Mouse (Mus musculus): ENCODE results near the gene Zfp687.

The Zfp687 gene

GRCm38 (mm10) chr3:95015337-95015872, at the start of gene Zfp687:
Gene Zfp687 (minus strand): TSS chr3:95015448.
- Histone ChIP-seq H3K9me3 (ENCODE audit: low read length) (no peaks in the 10 kb centered on the region), H3K27me3 (ENCODE audit: insufficient read depth, low read length) (no peaks in the 10 kb centered on the region), H3K4me1 (replicated peaks; ENCODE audit: low read depth, low read length) (peaks cover 47% of the 10 kb centered on the region), H3K4me3 (replicated peaks; ENCODE audit: low read length) (peak within 1 kb of the TSS; percentile 94), H3K36me3 (ENCODE audit: insufficient read depth, low read length) (peaks cover 29% of the 10 kb centered on the region)
- no peak for TF ChIP-seq NANOG (IDR thresholded peaks at IDR 0.05; ENCODE audit: borderline replicate concordance, low read length)
- no peak for TF ChIP-seq POU5F1 (IDR thresholded peaks at IDR 0.05; ENCODE audit: borderline replicate concordance, low read length)
- TF ChIP-seq CTCF (conservative IDR thresholded peaks at IDR 0.05; ENCODE audit: low read length): no peak

DNA sequence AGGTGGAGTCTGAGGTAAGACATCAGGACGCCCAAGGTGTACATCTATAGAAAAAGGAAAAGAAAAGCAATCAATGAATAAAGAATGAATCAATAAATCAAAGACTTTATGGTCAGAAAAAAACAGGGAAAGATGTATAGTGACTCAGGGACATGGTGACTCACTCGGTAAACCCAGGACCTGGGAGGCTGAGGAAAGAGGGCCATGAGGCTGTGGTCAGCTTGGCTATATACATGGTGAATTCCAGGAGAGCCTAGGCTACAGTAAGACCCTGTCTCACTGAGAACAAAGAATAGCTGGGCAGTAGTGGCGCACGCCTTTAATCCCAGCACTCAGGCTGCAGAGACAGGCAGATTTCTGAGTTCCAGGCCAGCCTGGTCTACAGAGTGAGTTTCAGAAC, 48.5 kb upstream of the Zfp687 start:
- Histone ChIP-seq H3K36me3 (ENCODE audit: insufficient read depth, low read length) (peaks cover 97% of the 10 kb centered on the region), H3K27me3 (ENCODE audit: insufficient read depth, low read length) (no peaks in the 10 kb centered on the region), H3K4me1 (replicated peaks; ENCODE audit: low read depth, low read length) (peaks cover 20% of the 10 kb centered on the region), H3K4me3 (replicated peaks; ENCODE audit: low read length) (no peak overlapping the region), H3K9me3 (ENCODE audit: low read length) (no peaks in the 10 kb centered on the region)
- TF ChIP-seq CTCF (conservative IDR thresholded peaks at IDR 0.05; ENCODE audit: low read length) (no peak), POU5F1 (IDR thresholded peaks at IDR 0.05; ENCODE audit: borderline replicate concordance, low read length) (no peak), NANOG (IDR thresholded peaks at IDR 0.05; ENCODE audit: borderline replicate concordance, low read length) (no peak)

- H3K9me3 ChIP-seq (ENCODE audit: low read length): no peaks in the 10 kb centered on the region
- H3K4me3 ChIP-seq (replicated peaks; ENCODE audit: low read length): no peak overlapping the region
- H3K36me3 ChIP-seq (ENCODE audit: insufficient read depth, low read length): peaks cover 59% of the 10 kb centered on the region
- no peaks in the 10 kb centered on the region for H3K27me3 ChIP-seq (ENCODE audit: insufficient read depth, low read length)
- H3K4me1 ChIP-seq (replicated peaks; ENCODE audit: low read depth, low read length): peaks cover 14% of the 10 kb centered on the region
- TF ChIP-seq NANOG (IDR thresholded peaks at IDR 0.05; ENCODE audit: borderline replicate concordance, low read length) (no peak), CTCF (conservative IDR thresholded peaks at IDR 0.05; ENCODE audit: low read length) (no peak), POU5F1 (IDR thresholded peaks at IDR 0.05; ENCODE audit: borderline replicate concordance, low read length) (no peak)
Measured at GRCm38 (mm10) chr3:95058078-95058477, 42.8 kb upstream of the Zfp687 start.

DNA sequence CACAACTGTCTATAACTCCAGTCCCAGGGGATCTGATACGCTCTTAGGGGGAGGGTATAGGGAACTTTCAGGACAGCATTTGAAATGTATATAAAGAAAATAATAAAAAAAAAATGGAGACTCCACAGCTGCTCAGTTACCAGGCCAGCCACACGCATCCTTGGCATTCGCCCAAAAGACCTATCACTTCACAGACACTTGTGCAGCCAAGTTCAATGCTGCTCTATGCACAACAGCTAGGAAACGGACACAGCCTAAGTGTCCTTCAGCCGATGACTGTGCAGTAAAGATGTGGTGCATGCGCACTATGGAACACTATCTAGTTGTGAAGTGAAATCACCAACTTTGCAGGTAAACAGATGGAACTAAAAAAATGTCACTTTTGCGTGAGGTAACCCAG, 41.0 kb upstream of the Zfp687 start:
- Histone ChIP-seq H3K9me3 (ENCODE audit: low read length) (no peaks in the 10 kb centered on the region), H3K27me3 (ENCODE audit: insufficient read depth, low read length) (no peaks in the 10 kb centered on the region), H3K36me3 (ENCODE audit: insufficient read depth, low read length) (peaks cover 42% of the 10 kb centered on the region), H3K4me1 (replicated peaks; ENCODE audit: low read depth, low read length) (peaks cover 21% of the 10 kb centered on the region), H3K4me3 (replicated peaks; ENCODE audit: low read length) (no peak overlapping the region)
- TF ChIP-seq POU5F1 (IDR thresholded peaks at IDR 0.05; ENCODE audit: borderline replicate concordance, low read length): no peak
- no peak for TF ChIP-seq NANOG (IDR thresholded peaks at IDR 0.05; ENCODE audit: borderline replicate concordance, low read length)
- no peak for TF ChIP-seq CTCF (conservative IDR thresholded peaks at IDR 0.05; ENCODE audit: low read length)

DNA sequence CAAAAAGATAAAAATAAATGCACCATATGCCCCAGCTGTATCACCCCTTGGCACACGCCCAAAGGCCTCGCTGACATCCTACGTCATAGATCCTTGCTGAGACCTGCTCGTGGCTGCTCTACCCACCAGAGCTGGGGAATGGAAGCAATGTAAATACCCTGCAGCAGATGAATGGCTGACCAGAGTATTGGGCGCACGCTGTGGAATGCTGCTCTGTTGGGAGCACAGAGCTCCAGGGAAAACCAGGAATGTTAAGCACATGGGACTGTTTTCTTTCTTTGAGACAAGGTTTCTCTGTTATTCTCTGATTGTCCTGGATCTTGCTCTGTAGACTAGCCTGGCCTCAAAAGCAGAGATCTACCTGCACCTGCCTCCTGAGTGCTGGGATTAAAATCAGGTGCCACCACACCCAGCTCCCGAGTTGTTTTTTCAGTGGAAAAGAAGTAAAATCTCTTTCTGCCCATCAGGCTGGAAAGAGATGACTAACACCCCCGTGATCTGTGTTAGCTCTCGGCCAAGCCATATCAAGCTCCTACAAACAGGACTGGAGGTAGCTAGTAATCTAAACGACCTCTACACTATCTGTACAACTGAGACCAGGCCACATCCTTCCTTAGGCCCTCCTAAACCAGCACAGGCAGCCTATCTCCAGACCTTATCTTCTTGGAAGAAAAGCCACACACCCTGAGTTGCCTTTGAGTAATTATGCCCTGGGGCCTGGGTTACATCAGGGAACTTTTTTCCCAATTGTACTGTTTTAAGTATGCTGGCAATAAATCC, 39.4 kb upstream of the Zfp687 start:
- no peak overlapping the region for H3K4me3 ChIP-seq (replicated peaks; ENCODE audit: low read length)
- H3K4me1 ChIP-seq (replicated peaks; ENCODE audit: low read depth, low read length): peaks cover 29% of the 10 kb centered on the region
- H3K9me3 ChIP-seq (ENCODE audit: low read length): no peaks in the 10 kb centered on the region
- peaks cover 26% of the 10 kb centered on the region for H3K36me3 ChIP-seq (ENCODE audit: insufficient read depth, low read length)
- H3K27me3 ChIP-seq (ENCODE audit: insufficient read depth, low read length): no peaks in the 10 kb centered on the region
- TF ChIP-seq POU5F1 (IDR thresholded peaks at IDR 0.05; ENCODE audit: borderline replicate concordance, low read length) (no peak), NANOG (IDR thresholded peaks at IDR 0.05; ENCODE audit: borderline replicate concordance, low read length) (no peak), CTCF (conservative IDR thresholded peaks at IDR 0.05; ENCODE audit: low read length) (no peak)

DNA sequence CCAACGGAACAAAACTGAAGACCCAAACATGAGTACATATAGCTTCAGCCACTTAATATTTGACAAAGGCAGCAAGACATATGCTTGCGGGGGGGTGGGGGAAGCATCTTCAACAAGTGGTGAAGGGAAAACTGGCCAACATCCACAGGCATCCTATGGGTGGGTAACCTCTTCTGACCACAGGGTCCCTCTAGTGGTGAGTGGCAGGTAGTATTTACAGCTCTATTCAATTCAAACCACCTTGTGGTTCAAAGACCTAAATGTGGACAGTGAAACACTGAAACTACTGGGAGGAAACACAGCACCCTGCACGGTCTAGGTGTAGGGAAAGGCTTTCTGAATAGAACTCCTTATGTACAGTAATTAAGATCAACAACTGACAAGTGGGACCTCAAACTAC, 38.5 kb upstream of the Zfp687 start:
- Histone ChIP-seq H3K4me3 (replicated peaks; ENCODE audit: low read length) (no peak overlapping the region), H3K9me3 (ENCODE audit: low read length) (no peaks in the 10 kb centered on the region), H3K27me3 (ENCODE audit: insufficient read depth, low read length) (no peaks in the 10 kb centered on the region), H3K4me1 (replicated peaks; ENCODE audit: low read depth, low read length) (peaks cover 33% of the 10 kb centered on the region), H3K36me3 (ENCODE audit: insufficient read depth, low read length) (peaks cover 17% of the 10 kb centered on the region)
- no peak for TF ChIP-seq NANOG (IDR thresholded peaks at IDR 0.05; ENCODE audit: borderline replicate concordance, low read length)
- peak; percentile 83 for TF ChIP-seq CTCF (conservative IDR thresholded peaks at IDR 0.05; ENCODE audit: low read length)

DNA sequence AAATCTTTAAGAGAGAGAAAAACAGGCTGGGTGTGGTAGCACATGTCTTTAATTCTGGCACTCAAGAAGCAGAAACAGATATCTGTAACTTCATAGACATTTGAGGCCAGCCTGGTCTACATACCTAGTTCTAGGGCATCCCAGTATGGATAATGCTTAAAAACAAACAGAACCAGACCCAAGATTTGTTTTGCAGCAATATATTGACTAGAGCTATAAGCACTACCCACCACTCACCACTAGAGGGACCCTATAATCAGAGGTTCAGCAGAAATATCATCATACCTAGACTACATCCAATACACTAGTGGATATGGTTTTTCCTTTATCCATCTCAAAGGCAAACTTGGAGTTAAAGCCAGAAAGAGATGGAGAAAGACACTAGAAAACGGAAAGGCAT, 37.7 kb upstream of the Zfp687 start:
- TF ChIP-seq POU5F1 (IDR thresholded peaks at IDR 0.05; ENCODE audit: borderline replicate concordance, low read length) (no peak), CTCF (conservative IDR thresholded peaks at IDR 0.05; ENCODE audit: low read length) (peak; percentile 99)
- Histone ChIP-seq H3K27me3 (ENCODE audit: insufficient read depth, low read length) (peaks cover 2% of the 10 kb centered on the region; the same call in 1 of the 2 replicates), H3K4me3 (replicated peaks; ENCODE audit: low read length) (no peak overlapping the region), H3K36me3 (ENCODE audit: insufficient read depth, low read length) (peaks cover 9% of the 10 kb centered on the region), H3K4me1 (replicated peaks; ENCODE audit: low read depth, low read length) (peaks cover 31% of the 10 kb centered on the region), H3K9me3 (ENCODE audit: low read length) (no peaks in the 10 kb centered on the region)

DNA sequence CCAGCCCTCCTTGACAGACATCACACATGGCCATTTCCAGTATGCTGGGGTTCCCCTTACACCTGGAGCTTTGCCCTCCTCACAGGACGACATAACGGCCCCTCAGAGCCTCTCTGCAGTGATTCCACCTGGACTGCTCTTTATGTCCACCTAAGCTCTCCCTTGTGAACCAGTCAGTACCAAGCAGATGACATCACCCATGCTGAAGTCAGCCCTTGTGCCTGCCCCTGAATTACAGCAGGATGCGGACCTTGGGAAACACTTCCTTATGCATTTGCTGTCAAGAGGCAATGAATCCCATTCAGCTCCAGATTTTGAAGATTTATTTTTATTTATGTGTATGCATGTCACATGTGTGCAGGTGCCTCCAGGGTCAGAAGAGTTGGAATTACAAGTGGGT, 32.7 kb upstream of the Zfp687 start:
- Histone ChIP-seq H3K9me3 (ENCODE audit: low read length) (no peaks in the 10 kb centered on the region), H3K4me1 (replicated peaks; ENCODE audit: low read depth, low read length) (peaks cover 25% of the 10 kb centered on the region), H3K4me3 (replicated peaks; ENCODE audit: low read length) (no peak overlapping the region), H3K36me3 (ENCODE audit: insufficient read depth, low read length) (no peaks in the 10 kb centered on the region), H3K27me3 (ENCODE audit: insufficient read depth, low read length) (peaks cover 2% of the 10 kb centered on the region; the same call in 1 of the 2 replicates)
- TF ChIP-seq NANOG (IDR thresholded peaks at IDR 0.05; ENCODE audit: borderline replicate concordance, low read length) (no peak), CTCF (conservative IDR thresholded peaks at IDR 0.05; ENCODE audit: low read length) (no peak), POU5F1 (IDR thresholded peaks at IDR 0.05; ENCODE audit: borderline replicate concordance, low read length) (no peak)
